Mouse (Mus musculus) urinary bladder, adult 18-20 months (tissue): ENCODE data around the gene Swsap1.
A peak's percentile ranks its signal among the peaks of the same experiment; 100 is the strongest.

ENCODE experiments used
- DNase-seq, 2 experiments: peaks; one replicate each; pipeline ENCODE4 v3.0.0; 2022; ENCODE audit warnings: low spot score in 2 of 2, mixed read lengths in 2 of 2

Gene Swsap1

GRCm38 (mm10) chr9:21962416-21963059 is 7.0 kb downstream of the Swsap1 start:
- peak; percentile 27 to 38 for DNase-seq

- no peak for DNase-seq
Measured at GRCm38 (mm10) chr9:21963417-21963816, 7.9 kb downstream of the Swsap1 start, which contains the start of gene Epor. Gene Epor (minus strand): TSS chr9:21963506.

- no peak for DNase-seq
Measured at GRCm38 (mm10) chr9:21968883-21969282, 13.3 kb downstream of the Swsap1 start.

GRCm38 (mm10) chr9:21969304-21969703 is 13.7 kb downstream of the Swsap1 start:
- DNase-seq, result no peak

- no peak for DNase-seq
Measured at GRCm38 (mm10) chr9:21976626-21977175, 21.1 kb downstream of the Swsap1 start.

GRCm38 (mm10) chr9:21977331-21977730 is 21.8 kb downstream of the Swsap1 start:
- no peak for DNase-seq

- no peak for DNase-seq
Measured at GRCm38 (mm10) chr9:21977972-21978371, 22.4 kb downstream of the Swsap1 start.

- DNase-seq, result no peak
Measured at GRCm38 (mm10) chr9:21978398-21979128, 23.0 kb downstream of the Swsap1 start.

- DNase-seq, result no peak
Measured at GRCm38 (mm10) chr9:21983911-21984310, 28.4 kb downstream of the Swsap1 start.

GRCm38 (mm10) chr9:21987592-21988342 is 32.2 kb downstream of the Swsap1 start:
- no peak for DNase-seq

- peak; percentile 13 to 51 for DNase-seq
Measured at GRCm38 (mm10) chr9:21988421-21989101, 33.0 kb downstream of the Swsap1 start.

- DNase-seq, result peak; percentile 61 to 76
Measured at GRCm38 (mm10) chr9:21989230-21990110, 33.9 kb downstream of the Swsap1 start, which contains the start of gene Rgl3. Gene Rgl3 (minus strand): TSS chr9:21989446.

- no peak for DNase-seq
Measured at GRCm38 (mm10) chr9:21992227-21992626, 36.7 kb downstream of the Swsap1 start.

- no peak for DNase-seq
Measured at GRCm38 (mm10) chr9:21996178-21996867, 40.8 kb downstream of the Swsap1 start.

GRCm38 (mm10) chr9:22000296-22000695 is 44.7 kb downstream of the Swsap1 start:
- DNase-seq, result no peak

GRCm38 (mm10) chr9:22001633-22002032 is 46.1 kb downstream of the Swsap1 start:
- no peak for DNase-seq

GRCm38 (mm10) chr9:22002194-22003162 is 46.9 kb downstream of the Swsap1 start, which contains the start of the genes Ccdc151 and Prkcsh:
Gene Ccdc151 (minus strand): TSS chr9:22002634.
Gene Prkcsh (plus strand): TSS chr9:22002806.
- DNase-seq, result peak; percentile 94 to 99

- DNase-seq, result no peak
Measured at GRCm38 (mm10) chr9:22003163-22003554, 47.6 kb downstream of the Swsap1 start.

- no peak for DNase-seq
Measured at GRCm38 (mm10) chr9:22004546-22004945, 49.0 kb downstream of the Swsap1 start.
